Mouse (Mus musculus): ENCODE data around the gene 1300017J02Rik. TPM values are rescaled to one million over a fixed set of nuclear protein-coding genes. Genes with fewer than 3 reads are reported as not detected.
A peak's percentile ranks its signal among the peaks of the same experiment; 100 is the strongest.
"Not testable (repeated sequence)": the region's sequence is repeated elsewhere in the genome, so short reads cannot be mapped to it uniquely, and the experiment has no call there.

The 1300017J02Rik gene
- polyA plus RNA-seq (2015; fragmentation: Nextera tagmentation; extraction: Ambion mirVana): 1.5 TPM in 2 replicates

- no peaks in the 10 kb centered on the region for H3K9me3 ChIP-seq (replicated peaks)
- H3K9ac ChIP-seq (replicated peaks): peak within 1 kb of the TSS; percentile 69
- peak; percentile 98 for ATAC-seq (ENCODE audit: low FRiP score)
- under 1% methylated on average over 48 of the region's 49 CpGs for WGBS
- peak within 1 kb of the TSS; percentile 91 for H3K4me2 ChIP-seq
- peak within 1 kb of the TSS; percentile 94 for H3K4me3 ChIP-seq (replicated peaks)
- peaks cover 10% of the 10 kb centered on the region for H3K36me3 ChIP-seq
- H3K27me3 ChIP-seq (replicated peaks): no peaks in the 10 kb centered on the region
- H3K27ac ChIP-seq (replicated peaks): peak within 1 kb of the TSS; percentile 91
- H3K4me1 ChIP-seq: peaks cover 23% of the 10 kb centered on the region
These were observed at the start of gene 1300017J02Rik, which contains the start of gene Topbp1 for GRCm38 (mm10) chr9:103304927-103305326. Gene 1300017J02Rik, minus strand, starts transcription at chr9:103305082. Gene Topbp1, plus strand, starts transcription at chr9:103305215.

- H3K4me3 ChIP-seq (replicated peaks); H3K9ac ChIP-seq (replicated peaks); H3K27me3 ChIP-seq (replicated peaks); H3K4me2 ChIP-seq; H3K4me1 ChIP-seq; ATAC-seq (ENCODE audit: low FRiP score); H3K27ac ChIP-seq (replicated peaks); H3K9me3 ChIP-seq (replicated peaks): not testable (repeated sequence)
- H3K36me3 ChIP-seq: peaks cover 33% of the 10 kb centered on the region
- 88% methylated on average over 7 of the region's 7 CpGs for WGBS
These were observed 48.8 kb upstream of the 1300017J02Rik start for GRCm38 (mm10) chr9:103353500-103354260.

- no peak overlapping the region for H3K9ac ChIP-seq (replicated peaks)
- no peaks in the 10 kb centered on the region for H3K4me1 ChIP-seq
- peaks cover 17% of the 10 kb centered on the region for H3K36me3 ChIP-seq
- no peak overlapping the region for H3K27ac ChIP-seq (replicated peaks)
- H3K4me3 ChIP-seq (replicated peaks): no peak overlapping the region
- H3K9me3 ChIP-seq (replicated peaks): no peaks in the 10 kb centered on the region
- no peaks in the 10 kb centered on the region for H3K27me3 ChIP-seq (replicated peaks)
- ATAC-seq (ENCODE audit: low FRiP score): no peak
- H3K4me2 ChIP-seq: no peak overlapping the region
These were observed 43.9 kb upstream of the 1300017J02Rik start for GRCm38 (mm10) chr9:103348791-103349190.

- no peak for ATAC-seq (ENCODE audit: low FRiP score)
- Histone ChIP-seq H3K27me3 (replicated peaks) (no peaks in the 10 kb centered on the region), H3K4me3 (replicated peaks) (no peak overlapping the region), H3K36me3 (peaks cover 23% of the 10 kb centered on the region), H3K27ac (replicated peaks) (no peak overlapping the region), H3K9me3 (replicated peaks) (no peaks in the 10 kb centered on the region), H3K4me1 (no peaks in the 10 kb centered on the region), H3K4me2 (no peak overlapping the region), H3K9ac (replicated peaks) (no peak overlapping the region)
- WGBS: 69% methylated on average over 1 of the region's 1 CpGs
These were observed 43.2 kb upstream of the 1300017J02Rik start for GRCm38 (mm10) chr9:103347996-103348490.

DNA sequence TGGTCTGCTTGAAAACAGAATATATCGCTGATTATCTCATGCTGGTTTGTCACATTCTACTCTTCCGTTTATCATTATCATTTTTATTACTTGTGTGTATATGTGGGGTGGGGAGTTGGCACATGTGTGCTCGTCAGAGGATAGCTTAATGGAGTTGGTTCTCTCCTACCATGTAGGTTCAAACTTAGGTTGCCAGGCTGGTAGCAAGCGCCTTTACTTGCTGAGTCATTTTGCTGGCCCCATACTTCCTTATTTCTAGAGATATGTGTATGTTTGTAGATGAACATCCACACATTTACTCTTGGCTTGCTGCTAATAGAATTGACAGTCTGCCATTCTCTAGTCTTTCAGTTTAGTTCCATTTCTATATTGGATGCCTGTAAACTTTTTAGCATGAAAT is 42.2 kb upstream of the 1300017J02Rik start:
- Histone ChIP-seq H3K4me3 (replicated peaks) (no peak overlapping the region), H3K36me3 (peaks cover 26% of the 10 kb centered on the region), H3K27ac (replicated peaks) (no peak overlapping the region), H3K9me3 (replicated peaks) (no peaks in the 10 kb centered on the region), H3K27me3 (replicated peaks) (no peaks in the 10 kb centered on the region), H3K4me2 (no peak overlapping the region), H3K9ac (replicated peaks) (no peak overlapping the region), H3K4me1 (no peaks in the 10 kb centered on the region)
- ATAC-seq (ENCODE audit: low FRiP score): no peak
- 87% methylated on average over 4 of the region's 4 CpGs for WGBS

GRCm38 (mm10) chr9:103336912-103337311 is 32.0 kb upstream of the 1300017J02Rik start:
- H3K4me1 ChIP-seq: no peaks in the 10 kb centered on the region
- H3K36me3 ChIP-seq: peaks cover 58% of the 10 kb centered on the region
- no peaks in the 10 kb centered on the region for H3K27me3 ChIP-seq (replicated peaks)
- H3K4me3 ChIP-seq (replicated peaks): no peak overlapping the region
- no peak for ATAC-seq (ENCODE audit: low FRiP score)
- no peaks in the 10 kb centered on the region for H3K9me3 ChIP-seq (replicated peaks)
- H3K9ac ChIP-seq (replicated peaks): no peak overlapping the region
- no peak overlapping the region for H3K27ac ChIP-seq (replicated peaks)
- no peak overlapping the region for H3K4me2 ChIP-seq

GRCm38 (mm10) chr9:103332663-103333062 is 27.8 kb upstream of the 1300017J02Rik start:
- Histone ChIP-seq H3K36me3 (peaks cover 52% of the 10 kb centered on the region), H3K4me1 (no peaks in the 10 kb centered on the region), H3K27me3 (replicated peaks) (no peaks in the 10 kb centered on the region), H3K9me3 (replicated peaks) (no peaks in the 10 kb centered on the region), H3K4me3 (replicated peaks) (no peak overlapping the region), H3K27ac (replicated peaks) (no peak overlapping the region), H3K9ac (replicated peaks) (no peak overlapping the region), H3K4me2 (no peak overlapping the region)
- no peak for ATAC-seq (ENCODE audit: low FRiP score)
- WGBS: 88% methylated on average over 6 of the region's 6 CpGs

DNA sequence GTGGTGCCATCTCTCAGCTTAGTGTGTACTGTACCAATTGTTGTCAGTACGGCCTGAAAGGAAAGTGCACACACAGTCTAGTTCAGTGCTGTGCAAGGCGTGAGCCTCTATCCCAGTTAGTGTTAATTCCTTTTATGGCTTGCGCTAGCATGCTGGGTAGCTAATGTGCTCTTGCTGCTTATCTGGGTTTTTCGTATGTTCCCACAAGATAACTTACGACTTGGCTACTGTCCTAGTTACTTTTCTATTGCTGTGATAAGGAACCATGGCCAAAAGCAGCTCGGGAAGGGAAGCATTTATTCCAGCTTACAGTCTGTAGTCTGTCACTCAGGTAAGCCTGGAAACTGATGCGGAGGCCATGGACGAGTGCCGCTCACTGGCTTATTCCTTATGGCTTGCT is 21.6 kb upstream of the 1300017J02Rik start:
- H3K4me3 ChIP-seq (replicated peaks): no peak overlapping the region
- no peak; the same call in 1 of the 2 replicates for ATAC-seq (ENCODE audit: low FRiP score)
- H3K4me1 ChIP-seq: peaks cover 5% of the 10 kb centered on the region
- peak overlapping the region; percentile 41 for H3K27ac ChIP-seq (replicated peaks)
- no peaks in the 10 kb centered on the region for H3K27me3 ChIP-seq (replicated peaks)
- no peak overlapping the region for H3K4me2 ChIP-seq
- peaks cover 42% of the 10 kb centered on the region for H3K36me3 ChIP-seq
- no peak overlapping the region for H3K9ac ChIP-seq (replicated peaks)
- WGBS: 37% methylated on average over 9 of the region's 9 CpGs
- no peaks in the 10 kb centered on the region for H3K9me3 ChIP-seq (replicated peaks)

- Histone ChIP-seq H3K36me3 (peaks cover 54% of the 10 kb centered on the region), H3K4me1 (peaks cover 5% of the 10 kb centered on the region)
These were observed 19.8 kb upstream of the 1300017J02Rik start for GRCm38 (mm10) chr9:103324678-103325077.

GRCm38 (mm10) chr9:103309832-103310231 is 5.0 kb upstream of the 1300017J02Rik start:
- H3K27ac ChIP-seq (replicated peaks): no peak overlapping the region
- no peak for ATAC-seq (ENCODE audit: low FRiP score)
- H3K4me1 ChIP-seq: peaks cover 16% of the 10 kb centered on the region
- H3K4me2 ChIP-seq: no peak overlapping the region
- peaks cover 29% of the 10 kb centered on the region for H3K36me3 ChIP-seq
- no peak overlapping the region for H3K9ac ChIP-seq (replicated peaks)
- no peak overlapping the region for H3K4me3 ChIP-seq (replicated peaks)
- WGBS: 89% methylated on average over 6 of the region's 6 CpGs
- H3K9me3 ChIP-seq (replicated peaks): no peaks in the 10 kb centered on the region
- no peaks in the 10 kb centered on the region for H3K27me3 ChIP-seq (replicated peaks)

More at GRCm38 (mm10) chr9:103324678-103325077, 19.8 kb upstream of the 1300017J02Rik start:
- Histone ChIP-seq H3K9me3 (replicated peaks) (no peaks in the 10 kb centered on the region), H3K27ac (replicated peaks) (no peak overlapping the region), H3K27me3 (replicated peaks) (no peaks in the 10 kb centered on the region), H3K4me3 (replicated peaks) (no peak overlapping the region), H3K9ac (replicated peaks) (no peak overlapping the region), H3K4me2 (no peak overlapping the region)
- ATAC-seq (ENCODE audit: low FRiP score): no peak
- WGBS: 100% methylated on average over 1 of the region's 2 CpGs

- WGBS: under 1% methylated on average over 39 of the region's 40 CpGs
- peak overlapping the region; percentile 91 for H3K4me2 ChIP-seq
- peak overlapping the region; percentile 69 for H3K9ac ChIP-seq (replicated peaks)
- H3K4me1 ChIP-seq: peaks cover 23% of the 10 kb centered on the region
- H3K27me3 ChIP-seq (replicated peaks): no peaks in the 10 kb centered on the region
- H3K27ac ChIP-seq (replicated peaks): no peak overlapping the region; the same call in 1 of the 2 replicates
- H3K4me3 ChIP-seq (replicated peaks): peak overlapping the region; percentile 94
- ATAC-seq (ENCODE audit: low FRiP score): peak; percentile 71
- no peaks in the 10 kb centered on the region for H3K9me3 ChIP-seq (replicated peaks)
- H3K36me3 ChIP-seq: peaks cover 10% of the 10 kb centered on the region
These were observed 605 bp upstream of the 1300017J02Rik start for GRCm38 (mm10) chr9:103305332-103306041.

- no peak overlapping the region for H3K4me2 ChIP-seq
- H3K9me3 ChIP-seq (replicated peaks): no peaks in the 10 kb centered on the region
- H3K36me3 ChIP-seq: no peaks in the 10 kb centered on the region
- no peaks in the 10 kb centered on the region for H3K27me3 ChIP-seq (replicated peaks)
- H3K4me1 ChIP-seq: peaks cover 23% of the 10 kb centered on the region
- WGBS: 56% methylated on average over 3 of the region's 3 CpGs
- H3K9ac ChIP-seq (replicated peaks): no peak overlapping the region
- no peak overlapping the region for H3K27ac ChIP-seq (replicated peaks)
- no peak for ATAC-seq (ENCODE audit: low FRiP score)
- H3K4me3 ChIP-seq (replicated peaks): no peak overlapping the region
These were observed 2.2 kb downstream of the 1300017J02Rik start for GRCm38 (mm10) chr9:103302666-103303065.

All from neural tube, embryonic 15.5 days (tissue).